Mouse (Mus musculus): ENCODE measurements around the gene Cmss1.

- TF ChIP-seq TAL1 (IDR thresholded peaks at IDR 0.05; ENCODE audit: low read length) = no peak
- no peak for TF ChIP-seq GATA1 (IDR thresholded peaks at IDR 0.05; ENCODE audit: low read length)
Observed at GRCm38 (mm10) chr16:57302792-57303698, 303.6 kb downstream of the Cmss1 start.
